Mouse (Mus musculus): ENCODE results near the gene Evi5l.

Gene Evi5l

GRCm38 (mm10) chr8:4165852-4166751, at the start of gene Evi5l:
Gene Evi5l, plus strand, starts transcription at chr8:4166567.
- peak; percentile 94 for ATAC-seq (ENCODE audit: low TSS enrichment)

GRCm38 (mm10) chr8:4133798-4134197, 32.6 kb upstream of the Evi5l start, which contains the start of gene Cd209g:
Gene Cd209g, plus strand, starts transcription at chr8:4134098.
- ATAC-seq (ENCODE audit: low TSS enrichment) = no peak

- ATAC-seq (ENCODE audit: low TSS enrichment) = peak; percentile 90
These were observed 26.4 kb upstream of the Evi5l start for GRCm38 (mm10) chr8:4139660-4140646.

- no peak for ATAC-seq (ENCODE audit: low TSS enrichment)
These were observed 24.6 kb upstream of the Evi5l start for GRCm38 (mm10) chr8:4141721-4142120.

GRCm38 (mm10) chr8:4147272-4147671, 19.1 kb upstream of the Evi5l start:
- ATAC-seq (ENCODE audit: low TSS enrichment) = no peak

GRCm38 (mm10) chr8:4154878-4155277, 11.5 kb upstream of the Evi5l start:
- ATAC-seq (ENCODE audit: low TSS enrichment) = no peak

- ATAC-seq (ENCODE audit: low TSS enrichment) = no peak
These were observed 3.6 kb upstream of the Evi5l start for GRCm38 (mm10) chr8:4162786-4163185.

GRCm38 (mm10) chr8:4165176-4165851, 1.1 kb upstream of the Evi5l start:
- no peak; the same call in 1 of the 2 replicates for ATAC-seq (ENCODE audit: low TSS enrichment)

GRCm38 (mm10) chr8:4166881-4167525, 636 bp downstream of the Evi5l start:
- no peak for ATAC-seq (ENCODE audit: low TSS enrichment)

GRCm38 (mm10) chr8:4167918-4168317, 1.6 kb downstream of the Evi5l start:
- ATAC-seq (ENCODE audit: low TSS enrichment) = no peak

GRCm38 (mm10) chr8:4172486-4172885, 6.1 kb downstream of the Evi5l start:
- ATAC-seq (ENCODE audit: low TSS enrichment) = no peak

- no peak for ATAC-seq (ENCODE audit: low TSS enrichment)
These were observed 7.7 kb downstream of the Evi5l start for GRCm38 (mm10) chr8:4174018-4174417.

GRCm38 (mm10) chr8:4183409-4183808, 17.0 kb downstream of the Evi5l start:
- ATAC-seq (ENCODE audit: low TSS enrichment) = no peak

GRCm38 (mm10) chr8:4186151-4186550, 19.8 kb downstream of the Evi5l start:
- no peak for ATAC-seq (ENCODE audit: low TSS enrichment)

- ATAC-seq (ENCODE audit: low TSS enrichment) = no peak
These were observed 22.2 kb downstream of the Evi5l start for GRCm38 (mm10) chr8:4188605-4189004.

- peak; percentile 29; the same call in 1 of the 2 replicates for ATAC-seq (ENCODE audit: low TSS enrichment)
These were observed 22.8 kb downstream of the Evi5l start for GRCm38 (mm10) chr8:4189031-4189722.

- peak; percentile 63 for ATAC-seq (ENCODE audit: low TSS enrichment)
These were observed 25.9 kb downstream of the Evi5l start for GRCm38 (mm10) chr8:4192305-4192704.

GRCm38 (mm10) chr8:4192807-4193587, 26.6 kb downstream of the Evi5l start:
- peak; percentile 72 for ATAC-seq (ENCODE audit: low TSS enrichment)

GRCm38 (mm10) chr8:4193588-4193894, 27.2 kb downstream of the Evi5l start:
- ATAC-seq (ENCODE audit: low TSS enrichment) = no peak

GRCm38 (mm10) chr8:4201321-4201720, 35.0 kb downstream of the Evi5l start:
- ATAC-seq (ENCODE audit: low TSS enrichment) = no peak
